Mouse (Mus musculus): ENCODE results near the gene Gprc5d. TPM values are rescaled to one million over a fixed set of nuclear protein-coding genes. Genes with fewer than 3 reads are reported as not detected.

The Gprc5d gene
- polyA plus RNA-seq, 1 experiment from 2014 or later = not detected

DNA sequence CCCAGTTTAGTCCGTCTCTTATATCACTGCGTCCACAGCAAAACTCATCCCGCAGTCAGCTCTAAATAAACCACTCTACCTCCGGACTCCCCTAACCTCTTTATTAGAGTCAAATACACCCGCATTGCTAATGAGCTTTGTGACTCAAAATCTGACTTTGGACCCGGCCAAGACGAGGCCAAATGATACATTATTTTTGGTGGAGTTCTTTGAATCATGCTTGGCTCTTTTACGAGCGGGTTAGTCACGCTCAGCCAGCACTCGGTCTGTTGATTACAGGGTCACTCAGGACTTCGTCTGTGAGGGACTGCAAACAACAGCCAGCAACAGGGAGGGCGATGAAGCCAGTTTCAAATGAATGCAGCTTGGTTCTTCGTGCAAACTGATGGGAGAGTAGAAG, 20.7 kb upstream of the Gprc5d start:
- WGBS = 68% methylated on average over 14 of the region's 14 CpGs
- no peak for ATAC-seq
- no peak for TF ChIP-seq EP300 (IDR thresholded peaks at IDR 0.05)
- no peak for TF ChIP-seq CTCF (IDR thresholded peaks at IDR 0.05)

DNA sequence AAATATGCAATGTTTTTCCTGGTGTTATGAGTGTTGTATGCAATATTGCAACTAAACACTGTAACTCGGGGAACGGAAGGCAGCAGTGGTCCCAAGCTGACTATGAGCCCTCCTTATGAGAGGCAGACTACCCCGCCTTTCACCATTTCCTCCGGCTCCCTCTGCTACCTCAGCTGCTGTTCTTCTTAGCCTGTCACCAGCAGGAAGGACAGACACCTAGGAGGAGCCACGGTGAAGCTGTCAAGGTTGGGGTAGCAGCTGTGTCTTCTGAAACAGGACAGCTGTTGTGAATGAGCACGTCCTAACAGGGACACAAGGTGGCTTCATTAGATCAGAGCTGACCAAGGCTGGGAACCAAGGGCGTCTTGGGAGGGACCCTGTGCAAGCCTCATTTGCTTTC, 20.1 kb upstream of the Gprc5d start:
- Histone ChIP-seq H3K9me3 (ENCODE audit: low read length) (no peaks in the 10 kb centered on the region), H3K27ac (ENCODE audit: low read length) (no peak overlapping the region; the same call in 1 of the 2 replicates), H3K27me3 (replicated peaks; ENCODE audit: insufficient read depth, low read length) (no peaks in the 10 kb centered on the region), H3K9ac (replicated peaks; ENCODE audit: low read depth) (no peak overlapping the region), H3K4me3 (ENCODE audit: low read depth, low read length) (no peak overlapping the region), H3K36me3 (ENCODE audit: insufficient read depth, low read length) (no peaks in the 10 kb centered on the region), H3K4me1 (ENCODE audit: insufficient read depth, low read depth, low read length) (0 out of 2 replicates have a peak, but pooled peaks cover 4% of the 10 kb centered on the region), H3K4me2 (replicated peaks; ENCODE audit: low read depth, low read length) (no peak overlapping the region)
- DNase-seq (ENCODE audit: low spot score) = peak; percentile 56
- 44% methylated on average over 7 of the region's 7 CpGs for WGBS
- ATAC-seq = peak; percentile 59
- peak; percentile 23; the same call in 1 of the 2 replicates for TF ChIP-seq EP300 (IDR thresholded peaks at IDR 0.05)
- no peak for TF ChIP-seq CTCF (IDR thresholded peaks at IDR 0.05)

More for the DNA sequence above, 20.7 kb upstream of the Gprc5d start:
- Histone ChIP-seq H3K27me3 (replicated peaks; ENCODE audit: insufficient read depth, low read length) (no peaks in the 10 kb centered on the region), H3K9me3 (ENCODE audit: low read length) (no peaks in the 10 kb centered on the region), H3K4me2 (replicated peaks; ENCODE audit: low read depth, low read length) (no peak overlapping the region), H3K9ac (replicated peaks; ENCODE audit: low read depth) (no peak overlapping the region), H3K4me1 (ENCODE audit: insufficient read depth, low read depth, low read length) (0 out of 2 replicates have a peak, but pooled peaks cover 4% of the 10 kb centered on the region), H3K36me3 (ENCODE audit: insufficient read depth, low read length) (no peaks in the 10 kb centered on the region), H3K4me3 (ENCODE audit: low read depth, low read length) (no peak overlapping the region), H3K27ac (ENCODE audit: low read length) (no peak overlapping the region)
- DNase-seq (ENCODE audit: low spot score) = no peak

DNA sequence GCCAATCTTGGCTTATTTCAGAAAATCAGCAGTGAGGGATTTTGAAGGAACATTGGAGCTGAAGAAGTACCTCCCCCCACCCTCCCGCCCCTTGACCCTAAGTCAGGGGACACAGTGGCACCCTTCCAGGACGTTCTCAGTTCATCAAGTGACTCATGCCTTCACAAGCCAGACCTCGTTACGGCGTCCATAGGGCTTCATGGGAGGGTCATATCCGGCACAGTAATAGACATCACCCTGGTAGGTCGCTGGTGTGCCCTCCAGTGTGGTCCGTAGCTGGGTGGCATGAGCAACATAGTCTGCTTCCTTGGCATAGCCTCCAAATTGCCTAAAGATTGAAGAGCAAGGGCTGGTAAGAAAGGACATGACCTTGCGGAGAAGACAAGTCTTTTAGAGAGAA, 19.7 kb upstream of the Gprc5d start:
- WGBS = 62% methylated on average over 9 of the region's 9 CpGs
- ATAC-seq (peak; percentile 73), DNase-seq (ENCODE audit: low spot score) (peak; percentile 65)

DNA sequence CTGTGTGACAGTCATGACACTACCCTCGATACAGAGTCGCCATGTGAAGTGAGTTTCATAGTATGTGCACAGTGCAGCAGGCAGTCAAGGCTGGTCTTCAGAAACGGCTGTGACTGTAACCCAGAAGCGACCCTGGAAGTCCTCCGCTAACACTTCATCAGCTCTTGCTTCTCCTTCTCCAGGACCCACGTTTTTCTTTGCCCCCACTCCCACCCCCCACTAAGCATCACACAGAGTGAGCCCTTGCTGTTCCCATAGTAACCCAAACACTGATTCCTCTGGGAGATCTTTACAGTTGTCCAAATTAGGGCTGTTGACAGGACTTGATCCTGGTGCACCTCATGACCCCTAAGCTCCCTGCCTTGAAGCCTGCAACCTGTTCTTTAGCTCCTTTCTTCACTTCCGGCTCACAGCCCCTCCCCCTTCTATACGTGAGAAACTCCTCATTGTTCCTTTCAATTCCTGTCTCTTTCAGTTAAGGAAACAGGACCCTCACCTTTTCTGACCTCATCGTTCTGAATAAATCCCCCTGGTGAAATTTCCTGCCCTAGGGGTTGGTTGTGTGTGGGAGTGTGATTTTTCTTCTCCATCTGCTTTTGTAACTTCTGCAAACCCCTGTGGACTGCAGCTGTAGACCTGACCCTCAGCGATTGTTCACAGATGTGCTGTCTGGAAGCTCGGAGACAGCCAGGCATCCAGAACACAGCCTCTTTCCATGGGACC, 18.5 kb upstream of the Gprc5d start:
- Histone ChIP-seq H3K9ac (replicated peaks; ENCODE audit: low read depth) (no peak overlapping the region), H3K4me1 (ENCODE audit: insufficient read depth, low read depth, low read length) (0 out of 2 replicates have a peak, but pooled peaks cover 4% of the 10 kb centered on the region), H3K27ac (ENCODE audit: low read length) (0 out of 2 replicates have a peak overlapping the region, but pooled peaks have one; percentile 2), H3K9me3 (ENCODE audit: low read length) (no peaks in the 10 kb centered on the region), H3K4me2 (replicated peaks; ENCODE audit: low read depth, low read length) (no peak overlapping the region), H3K36me3 (ENCODE audit: insufficient read depth, low read length) (no peaks in the 10 kb centered on the region), H3K27me3 (replicated peaks; ENCODE audit: insufficient read depth, low read length) (no peaks in the 10 kb centered on the region), H3K4me3 (ENCODE audit: low read depth, low read length) (no peak overlapping the region)
- DNase-seq (ENCODE audit: low spot score) (peak; percentile 35), ATAC-seq (peak; percentile 55)
- no peak for TF ChIP-seq CTCF (IDR thresholded peaks at IDR 0.05)
- no peak for TF ChIP-seq EP300 (IDR thresholded peaks at IDR 0.05)
- 24% methylated on average over 11 of the region's 11 CpGs for WGBS

More for the DNA sequence above, 19.7 kb upstream of the Gprc5d start:
- Histone ChIP-seq H3K9ac (replicated peaks; ENCODE audit: low read depth) (no peak overlapping the region), H3K27me3 (replicated peaks; ENCODE audit: insufficient read depth, low read length) (no peaks in the 10 kb centered on the region), H3K4me3 (ENCODE audit: low read depth, low read length) (no peak overlapping the region), H3K27ac (ENCODE audit: low read length) (no peak overlapping the region; the same call in 1 of the 2 replicates), H3K4me2 (replicated peaks; ENCODE audit: low read depth, low read length) (no peak overlapping the region), H3K9me3 (ENCODE audit: low read length) (no peaks in the 10 kb centered on the region), H3K36me3 (ENCODE audit: insufficient read depth, low read length) (no peaks in the 10 kb centered on the region), H3K4me1 (ENCODE audit: insufficient read depth, low read depth, low read length) (0 out of 2 replicates have a peak, but pooled peaks cover 4% of the 10 kb centered on the region)
- TF ChIP-seq EP300 (IDR thresholded peaks at IDR 0.05) (no peak), CTCF (IDR thresholded peaks at IDR 0.05) (no peak)

DNA sequence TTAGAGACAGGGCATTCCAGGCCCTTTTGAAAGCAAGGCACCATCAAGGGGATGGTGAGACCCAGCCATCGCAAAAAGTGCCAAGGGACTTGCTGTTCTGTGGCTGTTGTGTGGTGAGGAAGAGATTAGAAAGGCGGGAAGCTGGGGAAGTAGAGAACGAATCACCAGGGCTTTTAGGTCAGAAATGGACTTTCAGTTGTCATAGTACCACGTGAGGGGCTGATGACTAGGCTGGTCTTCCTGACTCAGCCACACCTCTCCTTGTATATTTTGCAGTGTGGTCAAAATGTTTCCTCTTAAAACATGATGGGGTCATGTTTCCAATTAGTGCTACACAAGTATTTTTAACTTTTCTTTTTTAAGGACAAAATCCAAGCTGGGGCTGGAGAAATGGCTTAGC, 17.7 kb upstream of the Gprc5d start:
- Histone ChIP-seq H3K27me3 (replicated peaks; ENCODE audit: insufficient read depth, low read length) (no peaks in the 10 kb centered on the region), H3K4me2 (replicated peaks; ENCODE audit: low read depth, low read length) (no peak overlapping the region), H3K36me3 (ENCODE audit: insufficient read depth, low read length) (no peaks in the 10 kb centered on the region), H3K27ac (ENCODE audit: low read length) (no peak overlapping the region), H3K9me3 (ENCODE audit: low read length) (no peaks in the 10 kb centered on the region), H3K9ac (replicated peaks; ENCODE audit: low read depth) (no peak overlapping the region), H3K4me3 (ENCODE audit: low read depth, low read length) (no peak overlapping the region), H3K4me1 (ENCODE audit: insufficient read depth, low read depth, low read length) (0 out of 2 replicates have a peak, but pooled peaks cover 4% of the 10 kb centered on the region)
- no peak for DNase-seq (ENCODE audit: low spot score)
- TF ChIP-seq EP300 (IDR thresholded peaks at IDR 0.05) (no peak), CTCF (IDR thresholded peaks at IDR 0.05) (no peak)
- 67% methylated on average over 4 of the region's 4 CpGs for WGBS
- ATAC-seq = no peak

DNA sequence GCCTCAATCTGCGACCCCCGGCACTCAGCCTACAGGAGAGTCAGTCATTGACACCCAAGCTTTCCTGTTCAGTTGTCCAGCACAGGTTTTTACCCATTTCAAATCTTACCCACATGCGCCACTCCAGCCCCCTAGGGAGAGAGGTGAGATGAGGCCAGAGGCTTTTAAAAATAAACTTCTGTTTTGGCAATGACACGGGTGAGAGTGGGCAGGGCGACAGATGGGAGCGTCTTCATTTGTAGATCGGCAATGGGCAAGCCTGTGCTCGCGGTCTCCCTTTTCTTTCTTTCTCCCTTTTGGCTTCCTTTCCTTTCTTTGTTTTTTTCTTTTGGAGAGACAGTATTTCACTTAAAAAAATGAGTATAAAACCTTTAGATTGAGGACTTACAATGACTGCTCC, 15.4 kb upstream of the Gprc5d start:
- H3K9me3 ChIP-seq (ENCODE audit: low read length) = no peaks in the 10 kb centered on the region
- H3K27ac ChIP-seq (ENCODE audit: low read length) = no peak overlapping the region
- no peak overlapping the region for H3K4me2 ChIP-seq (replicated peaks; ENCODE audit: low read depth, low read length)
- 92% methylated on average over 9 of the region's 9 CpGs for WGBS
- no peak overlapping the region for H3K4me3 ChIP-seq (ENCODE audit: low read depth, low read length)
- 0 out of 2 replicates have a peak, but pooled peaks cover 4% of the 10 kb centered on the region for H3K4me1 ChIP-seq (ENCODE audit: insufficient read depth, low read depth, low read length)
- no peaks in the 10 kb centered on the region for H3K36me3 ChIP-seq (ENCODE audit: insufficient read depth, low read length)
- no peaks in the 10 kb centered on the region for H3K27me3 ChIP-seq (replicated peaks; ENCODE audit: insufficient read depth, low read length)
- DNase-seq (ENCODE audit: low spot score) = no peak
- no peak overlapping the region for H3K9ac ChIP-seq (replicated peaks; ENCODE audit: low read depth)
- no peak for TF ChIP-seq EP300 (IDR thresholded peaks at IDR 0.05)
- TF ChIP-seq CTCF (IDR thresholded peaks at IDR 0.05) = no peak
- ATAC-seq = no peak
